Mouse (Mus musculus): ENCODE results near the gene Tmem164.
"Not testable (repeated sequence)": the region's sequence is repeated elsewhere in the genome, so short reads cannot be mapped to it uniquely, and the experiment has no call there.

Gene Tmem164

DNA sequence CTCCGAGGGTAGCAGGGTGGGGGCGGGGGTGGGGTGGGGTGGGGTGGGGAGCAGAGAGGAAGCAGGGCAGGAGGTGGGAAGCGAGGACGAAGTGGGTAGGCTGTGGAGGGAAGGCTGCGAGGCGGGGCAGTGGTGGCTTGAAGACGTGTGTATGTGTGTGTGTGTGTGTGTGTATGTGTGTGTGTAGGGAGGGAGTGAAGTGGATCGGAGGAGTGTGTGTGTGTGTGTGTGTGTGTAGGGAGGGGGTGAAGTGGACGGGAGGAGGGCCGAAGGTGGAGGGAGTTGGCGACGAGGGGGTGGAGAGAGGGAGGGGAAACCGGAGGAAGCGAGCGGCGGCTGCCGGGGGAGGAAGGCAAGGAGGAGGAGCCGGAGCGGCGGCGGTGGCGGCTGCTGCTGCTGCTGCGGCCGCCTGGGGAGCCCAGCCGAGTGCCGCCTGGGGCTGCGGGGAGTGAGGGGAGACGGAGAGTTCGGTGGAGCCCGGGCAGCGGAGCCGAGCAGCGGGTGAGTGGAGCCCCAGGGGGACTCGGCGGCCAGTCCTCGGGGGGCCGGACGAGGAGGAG lies at the start of gene Tmem164:
Gene Tmem164 (plus strand): TSS at position 351 of the 560 bp plus-strand sequence.
- DNase-seq (ENCODE audit: low read depth, low spot score), result peak; percentile 86

DNA sequence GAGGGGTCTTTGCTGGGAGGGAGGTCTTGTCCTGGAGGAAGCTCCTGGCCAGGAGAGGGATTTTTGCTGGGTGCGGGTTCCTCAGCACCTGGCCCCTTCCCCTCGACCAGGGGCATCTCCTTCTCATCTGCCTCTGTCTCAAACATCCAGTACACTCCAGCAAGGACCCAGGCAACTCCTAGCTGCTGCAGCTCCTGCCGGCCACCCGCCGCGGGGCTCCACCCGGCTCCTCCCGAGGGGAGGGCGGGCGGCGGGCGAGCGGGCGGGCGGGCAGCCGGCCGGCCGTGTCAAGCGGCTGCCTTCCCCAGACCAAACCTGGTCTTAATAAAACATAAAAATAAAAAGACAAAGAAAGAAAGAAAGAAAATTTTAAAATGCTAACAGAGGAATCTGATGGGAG lies 48.2 kb upstream of the Tmem164 start:
- DNase-seq (ENCODE audit: low read depth, low spot score), result not testable (repeated sequence)

DNA sequence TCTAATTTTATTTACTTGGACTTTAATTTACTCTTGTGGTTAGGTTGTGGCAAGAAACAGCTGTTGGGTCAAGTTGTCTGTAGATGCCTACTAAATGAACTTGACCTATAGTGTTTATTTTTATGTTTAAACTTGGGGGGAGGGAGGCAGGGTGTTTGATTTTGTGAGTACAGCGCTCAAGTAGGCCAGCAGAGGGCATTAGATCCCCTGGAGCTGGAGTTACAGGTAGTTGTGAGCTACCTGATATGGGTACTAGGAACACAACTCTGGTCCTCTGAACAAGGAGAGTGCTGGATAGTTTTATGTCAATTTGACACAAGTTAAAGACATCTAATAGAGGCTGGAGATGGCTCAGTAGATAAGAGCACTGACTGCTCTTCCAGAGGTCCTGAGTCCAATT lies 34.0 kb upstream of the Tmem164 start:
- no peak for DNase-seq (ENCODE audit: low read depth, low spot score)

DNA sequence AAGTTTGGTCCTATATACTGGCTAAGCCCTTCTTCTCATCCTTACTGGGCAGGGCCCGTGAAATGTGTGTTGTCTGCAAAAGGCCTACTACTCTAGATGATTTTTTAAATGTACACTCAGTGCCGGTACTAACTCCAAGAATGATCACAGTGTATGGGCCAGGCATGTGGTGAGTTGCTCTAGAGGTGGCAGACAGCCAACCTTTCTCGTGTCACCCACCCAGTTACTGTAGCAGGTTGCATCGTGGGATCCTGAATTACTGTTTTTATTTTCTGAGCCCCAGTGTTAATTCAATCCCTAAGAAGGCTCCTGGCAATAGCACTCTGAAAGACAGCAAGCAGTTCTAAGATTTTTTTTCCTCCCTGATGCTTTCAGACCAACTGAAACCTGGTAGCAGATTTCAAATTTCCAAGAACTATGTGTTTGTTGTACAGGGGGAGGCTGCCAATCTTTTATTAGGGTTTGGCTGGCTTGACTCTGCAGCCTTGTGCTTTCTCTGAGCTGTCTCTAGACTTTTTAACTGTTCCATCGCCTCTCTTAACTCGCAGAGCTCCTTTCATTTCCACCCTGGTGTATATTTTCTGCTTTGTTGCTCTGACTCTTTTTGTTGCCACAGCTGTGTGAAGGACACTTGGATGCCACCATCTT lies 31.0 kb upstream of the Tmem164 start:
- peak; percentile 29 for DNase-seq (ENCODE audit: low read depth, low spot score)

DNA sequence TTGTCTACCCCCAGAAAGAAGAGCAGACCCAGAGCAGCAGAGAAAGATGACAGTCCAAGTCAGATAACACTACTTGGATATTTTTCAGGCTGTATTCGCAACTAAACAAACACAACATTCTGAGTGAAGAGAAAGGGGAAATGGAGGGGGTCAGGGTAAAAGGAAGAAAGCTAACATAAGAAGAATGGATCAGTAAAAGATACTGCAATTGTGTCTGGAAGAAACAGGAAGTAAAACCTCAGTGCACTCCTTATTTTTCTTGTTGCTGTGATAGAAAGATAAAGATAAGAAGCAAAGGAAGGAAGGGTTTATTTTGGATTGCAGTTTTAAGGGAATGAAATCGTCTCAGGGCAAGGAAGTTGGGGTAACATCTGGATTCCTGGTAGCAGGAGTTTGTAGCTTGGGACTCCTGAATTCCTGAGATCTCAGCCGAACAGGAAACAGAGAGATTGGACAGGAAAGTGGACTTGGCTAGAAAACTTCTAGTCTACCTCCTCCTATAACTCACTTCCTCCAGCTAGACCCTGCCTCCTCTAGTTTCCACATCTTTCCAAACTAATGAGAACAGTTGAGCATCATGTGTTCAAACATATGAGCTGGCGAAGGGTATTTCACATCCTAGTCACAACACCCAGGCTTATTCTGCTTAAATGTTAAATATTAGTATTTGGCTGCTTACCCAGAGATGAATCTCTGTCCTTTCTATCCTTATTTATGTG lies 16.3 kb upstream of the Tmem164 start:
- DNase-seq (ENCODE audit: low read depth, low spot score), result peak; percentile 66

DNA sequence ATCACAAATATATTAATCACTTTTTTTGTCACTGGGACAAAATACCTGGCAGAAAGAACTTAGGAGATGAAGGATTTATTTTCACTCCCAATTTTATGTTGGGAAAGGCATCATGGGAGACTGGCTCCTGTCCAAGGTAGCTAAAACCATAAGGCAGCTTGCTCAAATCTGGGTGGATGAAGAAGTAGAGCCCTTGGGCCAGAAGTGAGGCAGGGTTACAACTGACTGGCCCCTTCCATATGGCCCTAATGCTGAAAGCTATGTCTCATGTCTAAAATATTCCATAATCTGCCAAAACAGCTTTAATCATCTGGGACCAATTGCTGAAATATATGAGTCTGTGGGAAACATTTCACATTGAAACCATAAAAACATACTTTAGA lies 15.8 kb upstream of the Tmem164 start:
- DNase-seq (ENCODE audit: low read depth, low spot score), result peak; percentile 86

DNA sequence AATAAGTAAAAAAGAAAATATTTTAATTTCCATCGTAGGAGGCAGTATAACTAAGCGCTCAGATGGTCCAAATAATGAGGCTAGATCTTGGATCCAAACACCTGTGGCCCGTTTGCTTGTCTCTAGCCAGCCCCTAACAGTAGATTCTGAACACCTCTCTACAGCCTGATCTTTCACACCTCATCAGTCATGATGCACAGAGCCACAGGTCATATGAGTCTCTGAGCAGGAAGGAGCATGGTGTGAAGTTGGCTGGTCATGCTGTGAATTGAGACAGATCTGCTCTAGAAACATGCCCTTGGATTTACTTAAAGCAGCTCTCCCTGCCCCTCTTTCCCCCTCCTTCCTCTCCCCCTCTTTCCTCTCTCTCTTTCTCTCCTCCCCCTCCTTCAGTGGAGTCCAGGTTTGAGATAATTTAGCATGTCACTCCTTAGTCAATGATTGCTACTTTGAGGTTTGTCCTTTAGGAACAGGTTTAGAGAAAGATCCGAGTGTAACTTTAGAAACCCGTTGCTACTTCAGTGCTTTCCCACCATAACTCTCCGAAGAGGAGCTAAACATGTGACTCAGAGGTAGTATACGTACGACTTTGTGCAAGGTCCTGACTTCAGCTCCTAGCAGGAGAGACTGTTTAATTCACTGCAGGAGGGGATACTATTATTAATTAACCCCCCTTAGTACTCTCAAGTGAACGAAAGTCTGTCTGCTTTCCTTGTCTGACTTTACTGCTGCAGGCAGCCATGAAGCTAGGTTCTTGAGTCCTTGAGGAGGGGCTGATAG lies 11.7 kb upstream of the Tmem164 start:
- DNase-seq (ENCODE audit: low read depth, low spot score), result no peak

DNA sequence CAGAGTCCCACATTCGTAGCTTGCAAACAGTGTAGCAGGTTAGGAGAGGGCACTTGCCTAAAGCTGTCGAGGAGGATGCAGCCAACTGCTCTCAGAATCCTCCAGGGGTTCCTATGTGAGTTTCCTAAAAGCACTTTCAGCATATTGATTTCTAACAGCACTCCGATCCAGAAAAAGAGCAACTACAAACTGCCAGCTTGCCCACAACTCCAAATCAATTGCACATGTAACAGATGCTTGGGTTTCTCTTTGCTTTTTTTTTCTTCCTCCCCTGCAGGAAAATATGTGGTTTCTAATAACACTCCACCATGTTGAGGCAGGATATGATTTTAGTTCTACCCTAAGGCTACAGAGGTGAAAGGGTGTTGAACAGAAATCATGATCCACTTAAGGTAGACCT lies 11.1 kb upstream of the Tmem164 start:
- DNase-seq (ENCODE audit: low read depth, low spot score), result peak; percentile 66

DNA sequence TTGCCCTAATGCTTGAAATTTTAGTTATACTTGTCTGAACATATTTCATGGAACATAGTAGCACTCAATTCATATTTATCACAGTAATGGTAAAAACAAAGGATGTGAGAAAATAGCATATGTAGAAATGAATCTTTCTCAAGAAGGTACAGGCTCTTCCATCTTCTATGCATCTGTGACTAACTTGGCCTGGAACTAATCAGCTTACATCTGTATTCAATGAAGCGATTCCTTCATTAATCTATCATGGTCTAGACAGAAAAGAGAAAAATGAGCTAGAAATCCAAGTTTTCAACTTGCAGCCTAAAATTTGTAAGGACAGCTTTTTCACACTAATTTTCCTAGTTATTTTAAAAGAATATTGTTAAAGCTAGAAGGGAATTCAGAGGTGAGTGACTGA lies 10.1 kb upstream of the Tmem164 start:
- DNase-seq (ENCODE audit: low read depth, low spot score), result peak; percentile 25

DNA sequence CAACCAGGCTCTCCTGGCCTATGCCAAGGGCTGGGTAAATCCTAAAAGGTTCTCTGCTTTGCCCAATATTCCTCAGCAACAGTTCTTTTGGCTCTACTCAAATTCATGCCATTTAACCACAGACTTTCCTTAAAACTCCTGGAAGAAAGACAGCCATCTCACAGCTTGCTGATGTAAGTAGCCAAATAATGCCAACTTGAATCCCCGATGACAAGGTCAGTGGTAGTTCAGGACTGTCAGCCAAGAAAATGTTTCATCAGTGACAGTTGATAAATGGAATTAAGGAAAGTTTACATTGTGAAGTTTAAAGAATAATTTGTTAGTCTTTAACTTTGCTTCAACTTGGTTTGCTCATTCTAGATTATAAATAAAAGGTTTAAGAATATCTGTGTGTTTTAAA lies 8.5 kb upstream of the Tmem164 start:
- DNase-seq (ENCODE audit: low read depth, low spot score), result peak; percentile 70

DNA sequence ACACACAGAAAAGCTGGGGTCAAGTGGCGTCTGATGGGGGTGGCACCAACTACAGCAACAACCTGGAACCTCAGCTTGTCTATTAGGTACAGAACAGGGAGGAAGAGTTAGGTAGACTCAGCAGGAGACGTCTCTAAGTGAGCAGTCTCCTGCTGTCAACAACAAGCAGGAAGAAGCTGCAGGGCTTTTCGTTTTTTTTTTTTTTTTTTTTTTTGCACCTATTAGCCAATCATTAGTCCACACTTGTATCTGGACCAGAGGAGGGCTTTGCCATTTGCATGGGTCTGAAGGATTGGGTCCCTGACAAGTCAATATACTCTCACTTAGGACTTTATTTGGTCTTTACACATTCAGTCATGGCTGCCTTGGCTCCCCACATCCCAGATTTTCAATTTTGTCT lies 4.0 kb upstream of the Tmem164 start:
- DNase-seq (ENCODE audit: low read depth, low spot score), result no peak

DNA sequence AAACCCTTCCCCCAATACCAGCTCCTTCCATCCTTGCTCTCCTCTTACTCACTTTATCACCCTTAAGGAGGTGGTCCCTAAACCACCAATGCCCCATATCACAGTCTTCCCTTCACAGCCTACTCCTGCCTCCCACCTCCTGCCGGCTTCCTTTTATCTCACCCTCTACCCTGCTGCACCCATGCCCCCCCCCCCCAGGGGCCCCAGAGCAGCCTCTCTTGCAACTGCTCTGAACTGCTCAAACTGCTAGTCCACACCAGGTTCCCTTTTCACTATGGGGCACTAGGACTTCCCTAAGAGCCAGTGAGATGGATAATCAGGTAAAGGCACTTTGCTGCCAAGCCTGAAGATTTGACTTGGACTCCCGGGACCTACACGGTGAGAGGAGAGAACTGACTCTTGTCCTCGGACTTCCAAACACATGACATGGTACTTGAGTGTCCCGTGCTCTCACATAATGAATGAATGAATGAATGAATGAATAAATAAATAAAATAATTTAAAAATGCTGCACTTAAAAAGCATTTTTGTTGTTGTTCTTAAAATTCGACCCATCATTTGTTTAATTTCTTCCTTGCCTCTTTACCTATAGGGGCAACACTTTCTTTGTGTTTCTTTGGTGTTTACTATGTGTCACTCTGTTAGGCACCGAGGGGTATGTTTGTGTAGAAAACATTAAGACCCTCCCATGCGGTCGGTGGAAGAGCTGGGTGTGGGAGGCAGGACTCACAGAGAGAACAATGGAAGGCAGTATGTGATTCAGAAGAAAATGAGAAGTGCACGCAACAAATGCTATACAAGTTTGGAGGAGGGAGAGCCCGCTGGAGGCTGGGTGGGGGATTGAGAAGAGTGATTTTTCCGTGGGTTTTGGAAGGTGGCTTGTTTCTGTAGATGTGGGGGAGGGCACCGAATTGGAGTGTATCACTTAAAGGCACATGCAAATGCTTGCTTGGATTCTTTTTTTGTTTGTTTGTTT lies 2.4 kb upstream of the Tmem164 start:
- DNase-seq (ENCODE audit: low read depth, low spot score), result no peak

DNA sequence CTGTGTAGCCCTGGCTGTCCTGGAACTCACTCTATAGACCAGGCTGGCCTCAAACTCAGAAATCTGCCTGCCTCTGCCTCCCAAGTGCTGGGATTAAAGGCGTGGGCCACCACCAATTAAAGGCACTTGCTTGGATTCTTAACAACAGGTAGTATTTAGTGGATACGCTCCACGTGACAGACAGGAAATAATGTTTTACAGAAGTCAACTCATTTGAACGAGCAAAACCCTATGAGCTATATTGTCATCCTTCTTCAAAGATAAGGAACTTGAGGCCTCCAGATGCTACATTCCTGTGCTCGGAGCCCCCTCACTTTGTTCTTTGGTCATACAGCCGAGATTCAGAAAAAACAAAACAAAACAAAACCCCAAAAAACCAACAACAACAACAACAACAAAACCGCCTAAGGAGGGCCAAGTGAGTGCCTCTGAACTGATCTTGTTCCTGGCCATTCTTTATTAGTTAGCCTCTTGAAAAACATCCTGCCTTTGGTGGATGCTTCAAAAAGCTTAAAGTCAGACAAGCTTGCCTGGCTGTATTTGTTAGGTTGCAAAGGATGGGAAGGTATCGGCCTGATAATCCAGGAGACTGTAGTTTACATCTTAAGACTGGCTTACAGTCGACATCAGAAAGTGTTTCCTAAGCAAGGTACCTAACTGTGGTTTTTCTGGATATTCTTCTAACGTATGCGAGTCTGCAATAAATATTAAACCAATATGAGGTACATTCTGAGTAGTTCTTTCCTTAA lies 1.5 kb upstream of the Tmem164 start:
- no peak for DNase-seq (ENCODE audit: low read depth, low spot score)

DNA sequence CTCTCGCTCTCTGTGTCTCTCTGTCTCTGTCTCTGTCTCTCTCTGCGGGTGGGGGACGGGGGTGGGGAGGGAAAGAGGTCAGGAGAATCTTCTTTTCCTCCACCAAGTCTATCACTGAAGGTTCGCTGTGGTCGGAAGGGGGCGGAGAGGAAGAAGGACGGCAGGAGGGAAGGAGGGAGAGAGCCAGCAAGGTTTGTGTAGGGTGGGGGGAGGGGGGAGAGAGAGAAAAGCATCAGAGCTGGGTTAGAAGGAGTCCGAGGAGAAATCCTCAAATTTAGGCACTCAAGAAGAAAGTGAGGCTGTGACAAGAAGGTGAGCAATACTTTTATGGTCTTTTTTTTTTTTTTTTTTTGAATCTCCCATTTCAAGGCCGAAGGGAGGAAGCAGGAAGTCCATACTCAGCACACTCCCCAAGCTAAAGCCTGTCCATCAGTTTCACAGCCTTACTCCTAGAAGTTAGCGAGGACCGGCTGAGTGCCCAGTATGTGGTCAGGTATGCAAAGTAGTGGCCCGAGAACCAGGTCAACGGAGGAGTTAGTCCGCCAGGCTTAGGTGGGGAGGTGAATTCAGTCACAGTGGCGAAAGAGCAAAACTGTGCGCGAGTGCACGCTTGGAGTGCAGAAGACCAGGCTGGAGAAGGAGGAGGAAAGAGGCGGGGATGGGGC lies 683 bp upstream of the Tmem164 start:
- peak; percentile 84 for DNase-seq (ENCODE audit: low read depth, low spot score)

DNA sequence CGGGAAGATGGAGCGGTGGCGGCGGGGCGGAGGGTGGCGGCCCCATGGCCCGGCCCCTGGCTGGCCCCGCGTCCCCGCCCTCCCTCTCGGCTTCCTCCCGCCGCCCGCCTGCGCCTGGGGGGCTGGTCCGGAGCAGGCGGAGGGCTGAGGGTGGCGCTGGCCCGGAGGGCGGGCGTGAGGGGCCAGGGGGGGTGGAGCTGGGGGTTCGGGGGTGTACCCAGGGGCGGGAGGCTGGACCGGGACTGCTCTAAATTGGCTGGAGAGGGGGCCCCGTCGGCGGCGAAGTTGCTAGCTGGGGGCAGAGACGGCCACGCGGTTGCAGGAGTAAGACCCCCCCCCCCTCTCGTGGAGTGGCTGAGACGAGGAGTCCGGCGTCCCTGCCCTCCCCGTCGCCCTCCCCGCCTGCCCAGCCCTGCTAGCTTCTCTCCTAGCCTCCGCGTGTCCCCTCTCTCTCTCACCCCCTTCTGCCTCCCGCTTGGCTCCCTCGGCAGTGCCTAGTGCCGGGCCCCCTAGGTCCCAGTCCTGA lies 473 bp downstream of the Tmem164 start:
- DNase-seq (ENCODE audit: low read depth, low spot score), result peak; percentile 58

DNA sequence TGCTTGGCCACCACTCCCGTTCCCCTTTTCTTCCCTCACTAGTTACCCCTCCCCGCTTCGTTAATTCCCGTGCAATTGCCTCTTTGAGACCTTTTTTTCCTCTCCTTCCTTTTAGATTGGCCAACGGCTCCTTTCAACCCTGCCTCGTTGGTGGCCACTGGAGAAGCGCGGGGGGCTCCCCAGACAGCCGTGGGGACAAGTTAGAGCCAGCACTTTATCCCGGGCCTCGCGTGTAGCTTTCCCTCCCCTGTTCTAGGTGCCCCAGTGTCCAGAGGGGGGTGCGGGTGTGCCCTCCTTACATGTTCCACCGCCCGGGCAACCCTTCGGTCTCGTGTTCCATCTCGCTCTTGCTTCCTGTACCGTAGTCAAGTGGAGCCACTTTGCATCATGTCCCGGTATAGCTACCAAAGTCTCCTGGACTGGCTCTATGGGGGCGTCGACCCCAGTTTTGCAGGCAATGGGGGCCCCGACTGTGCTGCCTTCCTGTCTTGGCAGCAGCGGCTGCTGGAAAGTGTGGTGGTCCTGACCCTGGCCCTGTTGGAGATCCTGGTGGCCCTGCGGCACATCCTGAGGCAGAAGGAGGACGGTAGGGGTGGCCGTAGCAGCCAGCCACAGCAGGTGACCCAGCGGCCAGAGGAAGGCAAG lies 1.1 kb downstream of the Tmem164 start:
- DNase-seq (ENCODE audit: low read depth, low spot score), result peak; percentile 27

DNA sequence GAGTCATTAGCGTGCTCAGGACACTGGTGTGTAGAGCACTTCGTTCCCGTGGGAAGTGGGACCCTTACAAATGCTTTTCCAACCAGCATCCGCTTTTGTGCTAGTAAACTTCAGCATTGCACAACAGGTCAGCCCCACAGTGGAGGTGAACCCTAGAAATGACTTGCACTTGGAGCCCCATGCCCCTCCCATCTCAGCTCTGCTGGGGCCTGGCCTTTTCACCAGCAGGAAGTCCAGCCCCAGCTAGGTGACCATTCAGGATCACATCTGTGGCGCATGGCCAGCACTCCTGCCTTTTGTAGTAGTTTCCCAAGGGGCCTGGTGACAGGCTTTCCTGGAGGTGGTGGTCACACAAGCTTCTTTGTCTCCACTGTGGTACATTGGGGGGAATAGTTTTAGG lies 1.8 kb downstream of the Tmem164 start:
- DNase-seq (ENCODE audit: low read depth, low spot score), result no peak

DNA sequence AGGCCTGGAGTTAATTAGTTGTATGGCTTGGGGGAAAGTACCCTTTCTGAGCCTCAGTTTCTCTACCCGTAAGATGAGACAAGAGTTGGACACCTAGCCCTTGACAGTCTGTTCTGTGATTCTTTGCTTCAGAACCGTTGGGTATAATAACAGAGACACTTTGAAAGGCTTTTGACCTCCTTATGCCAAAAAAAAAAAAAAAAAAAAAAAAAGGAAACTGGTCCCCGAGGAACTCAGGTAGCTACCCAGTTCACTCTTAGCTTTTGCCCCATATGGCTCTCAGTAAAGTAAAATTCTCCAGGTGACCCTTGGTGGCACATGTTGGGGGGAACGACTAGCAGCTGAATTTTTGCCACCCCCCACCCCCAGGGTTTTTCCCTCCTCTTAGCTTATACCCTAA lies 3.5 kb downstream of the Tmem164 start:
- no peak for DNase-seq (ENCODE audit: low read depth, low spot score)

DNA sequence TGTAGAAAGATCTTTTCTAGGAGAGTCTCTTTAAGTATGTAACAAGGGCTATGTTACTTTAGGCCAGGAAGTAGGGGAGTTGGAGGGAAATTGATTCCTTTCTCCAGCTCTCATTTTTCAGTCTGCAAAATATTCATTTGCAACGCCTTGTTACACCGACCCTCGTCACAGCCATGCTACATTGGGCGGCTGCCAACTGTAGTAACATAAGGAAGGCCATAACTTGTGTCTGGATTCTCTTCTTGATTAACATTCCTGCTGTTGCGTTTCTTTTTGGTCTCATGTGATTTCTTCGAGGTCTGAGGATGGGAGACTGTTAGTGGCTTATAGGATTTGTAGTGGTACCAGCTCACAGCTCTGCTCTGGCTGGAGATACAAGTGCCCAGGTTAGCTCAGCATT lies 4.5 kb downstream of the Tmem164 start:
- DNase-seq (ENCODE audit: low read depth, low spot score), result no peak

Measured in 3T3-L1 (cell line).